Mouse (Mus musculus) stomach, postnatal 0 days (tissue): ENCODE results near the gene Irak1.

Experiments used
- CTCF ChIP-seq: IDR thresholded peaks from 2 replicates; pipeline ENCODE4 v1.5.1; 2016; ENCODE audit warnings: antibody characterized with exemption, low read depth, mild to moderate bottlenecking, moderate library complexity
- EP300 ChIP-seq: optimal IDR thresholded peaks from 2 replicates; pipeline ENCODE3; 2016; ENCODE audit warnings: antibody characterized with exemption

- TF ChIP-seq CTCF (no peak), EP300 (no peak)
These were observed 20.1 kb downstream of the Irak1 start for GRCm38 (mm10) chrX:74003644-74004043.
